Mouse (Mus musculus): ENCODE results near the gene Vmn1r15.

Gene Vmn1r15

DNA sequence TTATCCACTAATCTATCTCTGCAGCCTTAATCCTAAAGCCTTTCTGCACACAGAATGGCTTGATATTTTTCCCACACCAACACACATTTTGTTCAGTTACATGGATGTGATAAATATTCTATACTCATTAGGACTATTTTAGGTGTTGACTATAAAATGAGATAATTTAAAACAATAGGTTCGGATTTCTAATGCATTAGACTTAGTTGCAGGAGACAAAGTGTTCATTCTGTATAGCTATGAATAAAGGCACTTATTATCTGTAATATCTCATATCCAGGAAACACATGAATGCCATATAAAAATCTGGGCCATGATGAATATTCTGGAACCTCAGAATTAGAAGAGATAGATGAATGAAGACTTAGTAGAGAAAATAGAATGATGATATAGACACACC, at the start of gene Vmn1r15:
Vmn1r15 (plus strand) TSS at position 301 of the 400 bp plus-strand sequence.
- no peak for DNase-seq

GRCm38 (mm10) chr6:57231386-57231785, 26.4 kb upstream of the Vmn1r15 start, which contains the start of gene Vmn1r14:
Vmn1r14 (plus strand) TSS chr6:57231686.
- no peak for DNase-seq

- DNase-seq: no peak
Measured at GRCm38 (mm10) chr6:57260990-57261389, 3.2 kb downstream of the Vmn1r15 start.

- DNase-seq: no peak
Measured at GRCm38 (mm10) chr6:57271881-57272280, 14.1 kb downstream of the Vmn1r15 start.

DNA sequence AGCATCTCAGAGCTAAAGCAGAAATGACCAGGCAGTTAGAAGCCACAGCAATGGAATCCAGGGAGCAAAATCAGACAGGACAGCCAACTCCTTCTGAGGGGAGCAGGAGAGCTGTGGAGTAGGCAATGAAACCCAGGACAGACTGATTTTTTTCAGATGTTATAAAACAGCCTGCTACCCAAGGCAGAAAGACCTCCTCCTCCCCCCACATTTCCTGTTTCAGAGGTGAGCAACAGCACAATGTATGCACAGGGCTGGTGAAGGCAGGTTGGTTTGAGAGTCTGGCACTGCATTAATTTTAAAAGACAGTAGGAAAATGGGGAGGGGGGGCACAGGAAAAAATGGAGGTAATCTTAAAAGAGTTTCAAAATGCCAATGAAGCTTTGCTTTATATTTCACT, 14.8 kb downstream of the Vmn1r15 start:
- DNase-seq: no peak

- no peak for DNase-seq
Measured at GRCm38 (mm10) chr6:57278952-57279351, 21.2 kb downstream of the Vmn1r15 start.
